Mouse (Mus musculus) liver, embryonic 15.5 days (tissue): Measurements from ENCODE around the gene Ly6g5b. TPM values are rescaled to one million over a fixed set of nuclear protein-coding genes. Genes with fewer than 3 reads are reported as not detected.

Experiments
- polyA plus RNA-seq: library from polyadenylated mRNA; unstranded; fragments of >200 nt; fragmentation: Nextera tagmentation; extraction: Ambion mirVana; gene quantifications from 2 replicates; pipeline ENCODE4 v1.2.1, GENCODE M21; 2015

The Ly6g5b gene
- polyA plus RNA-seq, 1 experiment from 2014 or later, result 0.24 TPM

Other genes with a start within 250 kb of the Ly6g5b start
- 0.41 and 0.64 TPM in 2 replicates for gene Zbtb12, start 235.9 kb downstream of the Ly6g5b start, polyA plus RNA-seq
- gene Gm20547, start 233.4 kb downstream of the Ly6g5b start, polyA plus RNA-seq, result 0.07 TPM in 1 of 2 replicates, not detected in the other
- 25.2 and 26.5 TPM in 2 replicates for gene C2, start 217.2 kb downstream of the Ly6g5b start, polyA plus RNA-seq
- gene Ehmt2, start 217.0 kb downstream of the Ly6g5b start, polyA plus RNA-seq, result 14.6 and 15.1 TPM in 2 replicates
- gene Slc44a4, start 201.0 kb downstream of the Ly6g5b start, polyA plus RNA-seq, result 3.0 and 3.1 TPM in 2 replicates
- gene Neu1, start 184.2 kb downstream of the Ly6g5b start, polyA plus RNA-seq, result 17.1 and 19.8 TPM in 2 replicates
- gene Hspa1b, start 156.2 kb downstream of the Ly6g5b start, polyA plus RNA-seq, result 0.06 and 0.14 TPM in 2 replicates
- 0.32 TPM in 1 of 2 replicates, not detected in the other for gene Gm20481, start 145.5 kb downstream of the Ly6g5b start, polyA plus RNA-seq
- 0.96 and 1.6 TPM in 2 replicates for gene Hspa1a, start 143.3 kb downstream of the Ly6g5b start, polyA plus RNA-seq
- 0.25 and 0.31 TPM in 2 replicates for gene Hspa1l, start 142.7 kb downstream of the Ly6g5b start, polyA plus RNA-seq
- gene Lsm2, start 133.6 kb downstream of the Ly6g5b start, polyA plus RNA-seq, result 120 and 123 TPM in 2 replicates
- gene Vars, start 114.4 kb downstream of the Ly6g5b start, polyA plus RNA-seq, result 99.0 and 133 TPM in 2 replicates
- gene Vwa7, start 98.8 kb downstream of the Ly6g5b start, polyA plus RNA-seq, result 0.09 and 0.12 TPM in 2 replicates
- 2.2 and 2.3 TPM in 2 replicates for gene Sapcd1, start 87.4 kb downstream of the Ly6g5b start, polyA plus RNA-seq
- 3.4 and 4.3 TPM in 2 replicates for gene Msh5, start 68.7 kb downstream of the Ly6g5b start, polyA plus RNA-seq
- gene Clic1, start 65.5 kb downstream of the Ly6g5b start, polyA plus RNA-seq, result 120 and 122 TPM in 2 replicates
- gene Ddah2, start 56.4 kb downstream of the Ly6g5b start, polyA plus RNA-seq, result 18.6 and 22.8 TPM in 2 replicates
- 0.21 and 0.40 TPM in 2 replicates for gene Ly6g6c, start 50.0 kb downstream of the Ly6g5b start, polyA plus RNA-seq
- 3.2 and 4.4 TPM in 2 replicates for gene Mpig6b, start 49.2 kb downstream of the Ly6g5b start, polyA plus RNA-seq
- gene Ly6g6e, start 38.5 kb downstream of the Ly6g5b start, polyA plus RNA-seq, result 0.12 and 0.26 TPM in 2 replicates
- 0.41 and 0.70 TPM in 2 replicates for gene Ly6g6d, start 37.4 kb downstream of the Ly6g5b start, polyA plus RNA-seq
- gene Ly6g6f, start 29.8 kb downstream of the Ly6g5b start, polyA plus RNA-seq, result 5.1 and 7.0 TPM in 2 replicates
- 50.0 and 53.2 TPM in 2 replicates for gene Abhd16a, start 26.2 kb downstream of the Ly6g5b start, polyA plus RNA-seq
- not detected in 2 replicates for gene Ly6g5c, start 7.1 kb downstream of the Ly6g5b start, polyA plus RNA-seq
- 12.8 and 15.5 TPM in 2 replicates for gene Gpank1, start 6.0 kb upstream of the Ly6g5b start, polyA plus RNA-seq
- 125 TPM in 2 replicates for gene Csnk2b, start 6.6 kb upstream of the Ly6g5b start, polyA plus RNA-seq
- 2.2 and 2.5 TPM in 2 replicates for gene D17H6S53E, start 10.9 kb upstream of the Ly6g5b start, polyA plus RNA-seq
- 853 and 907 TPM in 2 replicates for gene Apom, start 16.6 kb upstream of the Ly6g5b start, polyA plus RNA-seq
- 19.3 and 20.0 TPM in 2 replicates for gene Bag6, start 19.8 kb upstream of the Ly6g5b start, polyA plus RNA-seq
- 46.9 and 52.2 TPM in 2 replicates for gene Prrc2a, start 49.5 kb upstream of the Ly6g5b start, polyA plus RNA-seq
- gene Aif1, start 60.6 kb upstream of the Ly6g5b start, polyA plus RNA-seq, result 20.5 and 22.2 TPM in 2 replicates
- gene Lst1, start 73.0 kb upstream of the Ly6g5b start, polyA plus RNA-seq, result 40.1 and 40.2 TPM in 2 replicates
- 1.2 and 2.0 TPM in 2 replicates for gene Ltb, start 79.0 kb upstream of the Ly6g5b start, polyA plus RNA-seq
- 0.31 and 0.36 TPM in 2 replicates for gene Tnf, start 86.6 kb upstream of the Ly6g5b start, polyA plus RNA-seq
- gene Lta, start 89.9 kb upstream of the Ly6g5b start, polyA plus RNA-seq, result 0.06 TPM in 1 of 2 replicates, not detected in the other
- gene Gm16181, start 105.4 kb upstream of the Ly6g5b start, polyA plus RNA-seq, result 0.24 TPM in 1 of 2 replicates, not detected in the other
- 0.58 and 0.63 TPM in 2 replicates for gene Atp6v1g2, start 118.2 kb upstream of the Ly6g5b start, polyA plus RNA-seq
- 3.2 and 3.6 TPM in 2 replicates for gene Nfkbil1, start 120.4 kb upstream of the Ly6g5b start, polyA plus RNA-seq
- 141 and 150 TPM in 2 replicates for gene Ddx39b, start 126.3 kb upstream of the Ly6g5b start, polyA plus RNA-seq
- 99.7 and 119 TPM in 2 replicates for gene H2-D1, start 147.3 kb upstream of the Ly6g5b start, polyA plus RNA-seq
- 0.58 and 0.70 TPM in 2 replicates for gene H2-Q1, start 205.0 kb upstream of the Ly6g5b start, polyA plus RNA-seq
- gene H2-Q2, start 226.8 kb upstream of the Ly6g5b start, polyA plus RNA-seq, result 0.94 and 1.4 TPM in 2 replicates